In the genomic region with DNA sequence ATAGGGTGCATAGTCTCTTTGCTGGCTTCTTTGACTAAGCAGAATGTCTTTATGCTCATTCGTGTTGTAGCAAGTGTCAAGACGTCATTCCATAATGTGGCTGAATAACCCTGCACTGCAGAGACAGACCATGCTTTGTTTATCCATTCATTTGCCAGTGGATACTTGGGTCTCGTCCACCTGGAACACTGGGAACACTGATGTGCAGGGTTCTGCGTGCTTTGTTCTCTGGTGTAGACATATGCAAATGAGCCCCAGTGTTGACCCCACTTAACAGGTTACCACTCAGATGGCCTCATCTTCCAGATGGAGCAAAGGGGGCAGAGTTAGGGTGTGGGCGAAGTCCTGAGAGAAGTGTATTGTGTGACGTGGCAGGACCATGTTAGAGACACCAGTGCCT, we compare ENCODE assay signal across 8 mouse cellular contexts.
"Had no signal": no experiment of that assay in that cellular context is flagged by ENCODE, and none has a peak within 500 bp of the region (broad histone marks: within the 10 kb centered on the region; RNA-seq: fewer than 3 reads in every experiment).

No protein-coding gene starts in this region.

- H3K9ac ChIP-seq: limb, embryonic 15.5 days; liver, embryonic 14.5 days; midbrain, embryonic 12.5 days had no signal

- H3K27ac ChIP-seq: limb, embryonic 15.5 days; liver, embryonic 14.5 days; midbrain, embryonic 12.5 days had no signal

- H3K4me1 ChIP-seq: midbrain, embryonic 12.5 days had no signal

- DNase-seq: layer of hippocampus, postnatal 36 days; thymus, adult 18-20 months; thymus, postnatal 14 days had no signal

- ATAC-seq: lung, postnatal 0 days; midbrain, embryonic 16.5 days had no signal

- H3K4me3 ChIP-seq: limb, embryonic 15.5 days; midbrain, embryonic 12.5 days had no signal

- H3K9me3 ChIP-seq: limb, embryonic 15.5 days; midbrain, embryonic 12.5 days had no signal

- H3K27me3 ChIP-seq: limb, embryonic 15.5 days; midbrain, embryonic 12.5 days had no signal

- H3K4me2 ChIP-seq: limb, embryonic 15.5 days; midbrain, embryonic 12.5 days had no signal
